Comparison of ENCODE assay signal across 24 mouse cellular contexts in the genomic region with DNA sequence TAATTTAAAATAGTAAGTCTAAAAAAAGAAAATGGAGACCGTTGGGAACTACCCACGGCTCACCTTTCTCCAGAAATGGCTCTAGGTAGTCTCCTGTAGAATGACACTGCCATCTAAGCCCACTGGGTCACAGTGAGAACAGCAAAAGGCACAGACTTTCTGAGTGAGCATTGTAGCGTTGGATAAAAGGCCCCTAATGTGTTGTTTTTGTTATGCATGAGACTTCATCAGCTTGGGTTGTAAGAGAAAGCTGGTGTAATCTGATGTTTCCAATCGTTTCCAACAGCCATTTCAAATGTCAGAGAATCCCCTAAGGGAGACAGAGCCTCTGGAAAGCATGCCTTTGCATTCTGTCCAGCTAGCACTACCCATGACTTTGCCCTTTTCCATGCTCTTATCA. TPM values are rescaled to one million over a fixed set of nuclear protein-coding genes. Genes with fewer than 3 reads are reported as not detected.
DNase-seq lines count a peak whose midpoint lies in the region; ATAC-seq and TF ChIP-seq lines count a peak whose summit lies in the region.
"Had no signal": no experiment of that assay in that cellular context is flagged by ENCODE, and none has a peak within 500 bp of the region (broad histone marks: within the 10 kb centered on the region; RNA-seq: fewer than 3 reads in every experiment).

No protein-coding gene starts in this region.

- H3K4me2 ChIP-seq in hindbrain, embryonic 12.5 days (replicated peaks), result no peak overlapping the region
- H3K4me2 ChIP-seq in hindbrain, embryonic 13.5 days, result no peak overlapping the region
- H3K4me2 ChIP-seq: heart, embryonic 12.5 days; heart, embryonic 15.5 days had no signal

- no peak for TF ChIP-seq POLR2A in kidney, adult 2 months (IDR thresholded peaks at IDR 0.05; ENCODE audit: low read depth, low read length)

- WGBS in hindbrain, embryonic 12.5 days, result 55% methylated on average over 4 of the region's 4 CpGs
- WGBS in hindbrain, embryonic 13.5 days, result 45% methylated on average over 4 of the region's 4 CpGs
- 74% methylated on average over 4 of the region's 4 CpGs for WGBS in kidney, adult 2 months

- no peak overlapping the region for H3K9ac ChIP-seq in hindbrain, embryonic 12.5 days
- H3K9ac ChIP-seq in hindbrain, embryonic 13.5 days, result no peak overlapping the region
- H3K9ac ChIP-seq: forebrain, postnatal 0 days; heart, embryonic 12.5 days; heart, embryonic 15.5 days; hindbrain, embryonic 14.5 days had no signal

- H3K27me3 ChIP-seq in hindbrain, embryonic 12.5 days, result no peaks in the 10 kb centered on the region
- no peaks in the 10 kb centered on the region for H3K27me3 ChIP-seq in hindbrain, embryonic 13.5 days
- no peaks in the 10 kb centered on the region for H3K27me3 ChIP-seq in kidney, adult 2 months (replicated peaks; ENCODE audit: control insufficient read depth, insufficient read depth, low read length)
- H3K27me3 ChIP-seq: heart, embryonic 12.5 days; heart, embryonic 15.5 days had no signal

- no peak for DNase-seq in gastrocnemius, adult 2 months
- DNase-seq in gastrocnemius, adult 8-10 months (ENCODE audit: low spot score in 2 of 2), result no peak
- DNase-seq in ZHBTc4 (ENCODE audit: low read depth, low spot score), result peak; percentile 83
- DNase-seq in kidney, adult 2 months, result no peak
- no peak for DNase-seq in adrenal gland, postnatal 25 days
- DNase-seq: adrenal gland, adult 8-10 months; adrenal gland, postnatal 36 days; cerebellum, adult 18-20 months; cerebellum, adult 9-10 months; cerebellum, postnatal 14 days; forebrain, postnatal 0 days; gastrocnemius, postnatal 10 days; heart, adult 18-20 months; heart, postnatal 10 days; heart, postnatal 36 days; kidney, adult 8-10 months had no signal

- no peaks in the 10 kb centered on the region for H3K36me3 ChIP-seq in hindbrain, embryonic 12.5 days
- no peaks in the 10 kb centered on the region for H3K36me3 ChIP-seq in hindbrain, embryonic 13.5 days
- no peaks in the 10 kb centered on the region for H3K36me3 ChIP-seq in kidney, adult 2 months (ENCODE audit: control insufficient read depth, insufficient read depth, low read length)
- H3K36me3 ChIP-seq: forebrain, embryonic 10.5 days; heart, embryonic 12.5 days; heart, embryonic 15.5 days had no signal

- ATAC-seq in hindbrain, embryonic 12.5 days (ENCODE audit: low FRiP score), result no peak
- ATAC-seq in hindbrain, embryonic 13.5 days (ENCODE audit: low FRiP score), result no peak
- ATAC-seq: forebrain, embryonic 14.5 days; forebrain, postnatal 0 days; intestine, postnatal 0 days had no signal

- peak overlapping the region; percentile 85 for H3K27ac ChIP-seq in gastrocnemius, adult 2 months
- 0 out of 2 replicates have a peak overlapping the region, but pooled peaks have one; percentile 5 for H3K27ac ChIP-seq in hindbrain, embryonic 12.5 days
- no peak overlapping the region for H3K27ac ChIP-seq in hindbrain, embryonic 13.5 days
- H3K27ac ChIP-seq in kidney, adult 2 months (ENCODE audit: insufficient read depth, low read depth, low read length), result no peak overlapping the region
- H3K27ac ChIP-seq: forebrain, embryonic 10.5 days; heart, embryonic 15.5 days; hindbrain, embryonic 14.5 days had no signal

- TF ChIP-seq CTCF in gastrocnemius, adult 2 months (IDR thresholded peaks at IDR 0.05), result no peak
- no peak for TF ChIP-seq CTCF in kidney, adult 2 months (conservative IDR thresholded peaks at IDR 0.05; ENCODE audit: insufficient read depth, insufficient read length, low read depth, low read length)

- no peaks in the 10 kb centered on the region for H3K9me3 ChIP-seq in hindbrain, embryonic 12.5 days (replicated peaks)
- no peaks in the 10 kb centered on the region for H3K9me3 ChIP-seq in hindbrain, embryonic 13.5 days
- H3K9me3 ChIP-seq: forebrain, embryonic 10.5 days; heart, embryonic 12.5 days; heart, embryonic 15.5 days had no signal

- peaks cover 43% of the 10 kb centered on the region for H3K4me1 ChIP-seq in hindbrain, embryonic 12.5 days
- peaks cover 58% of the 10 kb centered on the region for H3K4me1 ChIP-seq in hindbrain, embryonic 13.5 days (replicated peaks)
- H3K4me1 ChIP-seq in kidney, adult 2 months (ENCODE audit: control insufficient read depth, insufficient read depth, low read length), result no peaks in the 10 kb centered on the region

- intact Hi-C loops in gastrocnemius, adult 2 months (cut with DNase I), result no loop called here

- H3K4me3 ChIP-seq in gastrocnemius, adult 2 months, result peak overlapping the region; percentile 41
- H3K4me3 ChIP-seq in hindbrain, embryonic 12.5 days, result no peak overlapping the region
- H3K4me3 ChIP-seq in hindbrain, embryonic 13.5 days, result no peak overlapping the region
- no peak overlapping the region for H3K4me3 ChIP-seq in kidney, adult 2 months (ENCODE audit: insufficient read depth, low read depth, low read length)
- H3K4me3 ChIP-seq: forebrain, embryonic 10.5 days; heart, embryonic 12.5 days; heart, embryonic 15.5 days had no signal

RNA-seq across cellular contexts. Expression of gene 1700025G04Rik, which starts 19.5 kb away (rescaled TPM):
- 10 to 100 TPM; 66.2 to 72.2 TPM for total RNA-seq in gastrocnemius, adult 2 months (2021)
- total RNA-seq in gastrocnemius, adult 8-10 months (2022), result 10 to 100 TPM; 77.9 to 89.2 (median 85.5) TPM
- polyA plus RNA-seq in hindbrain, embryonic 12.5 days (2016; fragmentation: Nextera tagmentation; extraction: Ambion mirVana), result 51.0 and 58.8 TPM in 2 replicates
- polyA plus RNA-seq in hindbrain, embryonic 13.5 days (2015; fragmentation: Nextera tagmentation; extraction: Ambion mirVana), result 41.0 and 41.7 TPM in 2 replicates
- polyA plus RNA-seq in kidney, adult 2 months (2012; rRNA removed), result 1.2 and 2.2 TPM in 2 replicates
- total RNA-seq in adrenal gland, postnatal 25 days (2021), result 47.0 and 51.0 TPM in 2 replicates

Comparison
In these comparisons a context has a peak if more than half of its experiments do, and no peak if none do; other contexts are left out.
1. H3K27ac ChIP-seq: peak in gastrocnemius, adult 2 months (single experiment) and hindbrain, embryonic 12.5 days (single experiment); none in hindbrain, embryonic 13.5 days (single experiment) and kidney, adult 2 months (single experiment).